Mouse (Mus musculus): ENCODE data around the gene Zdhhc7. TPM values are rescaled to one million over a fixed set of nuclear protein-coding genes. Genes with fewer than 3 reads are reported as not detected.

The Zdhhc7 gene
- 10 to 100 TPM; 29.0 to 29.9 TPM for total RNA-seq (2021)
- long read RNA-seq, experiment 1, transcript Zdhhc7-201 (8 exons, 3,069 nt) = major isoform, 55 of 70 reads
- long read RNA-seq, experiment 1, partial matches to known transcripts = 7 of 70 reads
- long read RNA-seq, experiment 1, other reads (novel, unspliced or antisense) = 5 of 70 reads
- long read RNA-seq, experiment 2, transcript Zdhhc7-201 (8 exons, 3,069 nt) = major isoform, 66 of 79 reads
- long read RNA-seq, experiment 2, partial matches to known transcripts = 5 of 79 reads
- long read RNA-seq, experiment 2, other reads (novel, unspliced or antisense) = 8 of 79 reads

- DNase-seq (ENCODE audit: low spot score in 2 of 2) = peak; percentile 74 to 84
These were observed at the start of gene Zdhhc7 for GRCm38 (mm10) chr8:120101068-120101972. Zdhhc7 (minus strand) TSS chr8:120101482.

- no peak for DNase-seq (ENCODE audit: low spot score in 2 of 2)
These were observed 48.7 kb upstream of the Zdhhc7 start for GRCm38 (mm10) chr8:120150028-120150427.

DNA sequence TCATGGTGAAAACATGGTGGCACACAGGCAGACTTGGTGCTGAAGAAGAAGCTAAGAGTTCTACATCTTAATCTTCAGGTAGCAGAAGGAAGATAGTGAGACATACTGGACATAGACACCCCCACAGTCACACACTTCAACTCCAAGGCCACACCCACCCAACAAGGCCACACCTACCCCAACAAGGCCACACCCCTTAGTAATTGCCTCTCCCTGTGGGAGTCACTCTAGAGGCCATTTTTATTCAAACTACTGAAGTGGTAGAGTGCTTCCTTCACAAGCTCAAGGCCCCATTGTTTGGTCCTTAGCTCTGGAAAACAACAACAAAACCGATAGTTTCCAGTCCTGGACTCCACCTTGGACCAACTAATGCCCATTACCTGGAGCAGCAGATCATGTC is 44.8 kb upstream of the Zdhhc7 start:
- no peak for DNase-seq (ENCODE audit: low spot score in 2 of 2)

GRCm38 (mm10) chr8:120144652-120145301 is 43.5 kb upstream of the Zdhhc7 start:
- DNase-seq (ENCODE audit: low spot score in 2 of 2) = no peak

DNA sequence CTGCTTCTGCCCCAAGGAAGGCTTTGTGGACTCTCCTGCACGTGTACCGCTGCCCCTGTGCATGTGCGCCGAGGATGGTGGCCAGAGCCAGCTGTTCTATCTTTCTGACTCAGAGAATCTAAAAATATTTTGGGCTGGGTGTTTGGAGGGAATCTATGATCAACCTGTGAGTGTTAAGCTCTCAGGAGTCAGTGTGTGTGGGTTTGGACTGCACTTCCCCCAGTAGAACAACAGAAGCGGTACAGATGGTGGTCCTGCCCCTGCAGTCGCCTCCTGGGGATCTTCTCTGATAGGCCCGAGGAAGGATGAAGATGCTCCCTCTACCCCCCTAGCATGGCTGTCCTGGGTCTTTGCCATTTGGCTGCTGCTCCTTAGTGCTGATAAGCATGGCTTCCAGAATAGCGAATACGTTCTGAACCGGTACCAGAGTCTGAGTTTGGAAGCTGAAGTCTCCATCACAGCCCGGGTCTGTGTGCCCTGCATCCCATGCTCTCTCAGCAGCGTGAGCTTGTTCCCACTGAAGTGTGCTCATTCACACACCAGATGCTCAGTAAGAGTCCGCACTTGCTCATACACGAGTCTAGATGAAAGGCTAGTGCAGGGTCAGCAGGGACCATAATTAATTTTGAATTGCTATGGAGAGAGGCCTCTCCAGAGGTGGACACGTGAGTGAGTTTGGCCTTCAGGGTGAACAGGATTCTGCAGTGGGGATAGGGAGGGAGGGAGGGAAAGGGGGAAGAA is 42.8 kb upstream of the Zdhhc7 start:
- no peak for DNase-seq (ENCODE audit: low spot score in 2 of 2)

GRCm38 (mm10) chr8:120140769-120141168 is 39.5 kb upstream of the Zdhhc7 start:
- DNase-seq (ENCODE audit: low spot score in 2 of 2) = no peak

DNA sequence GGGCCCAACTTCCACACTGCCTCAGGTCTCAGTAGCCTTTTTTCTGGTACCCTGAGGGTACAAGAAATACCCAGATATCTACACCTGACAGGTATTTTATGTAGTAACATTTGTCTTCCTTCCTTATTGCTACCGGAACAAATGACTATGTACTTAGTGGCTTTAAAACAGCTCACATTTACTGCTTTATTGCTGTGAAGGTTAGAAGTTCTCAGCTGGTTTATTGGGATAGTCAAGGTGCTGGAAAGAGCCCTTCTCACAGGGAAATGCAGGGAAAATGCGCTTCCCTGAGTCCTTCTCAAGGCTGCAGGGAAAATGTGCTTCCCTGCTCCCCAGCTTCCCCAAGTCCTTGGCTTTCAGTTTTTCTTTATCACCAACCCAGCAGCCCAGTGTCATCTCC is 37.7 kb upstream of the Zdhhc7 start:
- no peak for DNase-seq (ENCODE audit: low spot score in 2 of 2)

DNA sequence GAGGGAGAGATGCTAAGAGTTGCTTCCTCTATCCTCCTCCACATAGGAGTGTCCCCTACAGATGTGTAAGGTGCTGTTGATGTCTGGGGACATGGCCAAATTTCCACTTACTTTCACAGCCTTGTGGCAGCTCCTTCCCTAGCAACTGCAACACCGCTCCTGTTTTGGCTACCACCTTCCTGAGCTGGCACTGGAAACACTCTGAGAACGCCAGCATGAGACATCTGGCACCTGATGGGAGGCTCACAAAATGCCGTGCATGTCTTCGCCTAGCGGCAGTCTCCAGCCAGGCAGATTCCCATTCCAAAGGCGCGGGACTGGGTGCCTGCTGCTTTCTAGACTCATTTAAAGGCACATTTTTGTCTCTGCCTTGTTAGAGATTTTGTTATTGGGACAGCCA is 35.3 kb upstream of the Zdhhc7 start:
- no peak for DNase-seq (ENCODE audit: low spot score in 2 of 2)

GRCm38 (mm10) chr8:120135687-120136086 is 34.4 kb upstream of the Zdhhc7 start:
- no peak for DNase-seq (ENCODE audit: low spot score in 2 of 2)

- no peak for DNase-seq (ENCODE audit: low spot score in 2 of 2)
These were observed 31.9 kb upstream of the Zdhhc7 start for GRCm38 (mm10) chr8:120133169-120133568.

DNA sequence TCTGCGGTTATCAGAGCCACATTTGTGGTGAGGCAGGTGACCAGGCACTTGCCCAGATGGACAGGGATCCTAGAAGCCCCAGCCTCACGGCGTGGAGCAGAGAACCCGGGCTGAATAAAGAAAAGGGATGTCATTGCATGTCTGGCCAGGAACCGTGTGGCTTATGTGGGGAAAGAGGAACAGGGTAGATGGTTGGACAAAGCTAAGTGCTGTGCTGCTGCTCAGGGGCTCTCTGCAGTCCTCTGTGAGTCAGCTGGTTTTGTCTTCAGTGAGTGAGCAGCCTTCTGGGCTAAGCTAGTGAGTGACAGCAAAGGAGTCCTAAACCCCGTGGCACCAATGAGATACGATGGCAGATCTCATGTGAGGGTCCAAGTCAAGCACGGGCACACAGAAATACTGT is 29.9 kb upstream of the Zdhhc7 start:
- no peak for DNase-seq (ENCODE audit: low spot score in 2 of 2)

- DNase-seq (ENCODE audit: low spot score in 2 of 2) = no peak
These were observed 28.3 kb upstream of the Zdhhc7 start for GRCm38 (mm10) chr8:120129547-120129946.

GRCm38 (mm10) chr8:120126357-120127161 is 25.3 kb upstream of the Zdhhc7 start:
- DNase-seq (ENCODE audit: low spot score in 2 of 2) = no peak

GRCm38 (mm10) chr8:120124836-120125389 is 23.6 kb upstream of the Zdhhc7 start:
- DNase-seq (ENCODE audit: low spot score in 2 of 2) = no peak

DNA sequence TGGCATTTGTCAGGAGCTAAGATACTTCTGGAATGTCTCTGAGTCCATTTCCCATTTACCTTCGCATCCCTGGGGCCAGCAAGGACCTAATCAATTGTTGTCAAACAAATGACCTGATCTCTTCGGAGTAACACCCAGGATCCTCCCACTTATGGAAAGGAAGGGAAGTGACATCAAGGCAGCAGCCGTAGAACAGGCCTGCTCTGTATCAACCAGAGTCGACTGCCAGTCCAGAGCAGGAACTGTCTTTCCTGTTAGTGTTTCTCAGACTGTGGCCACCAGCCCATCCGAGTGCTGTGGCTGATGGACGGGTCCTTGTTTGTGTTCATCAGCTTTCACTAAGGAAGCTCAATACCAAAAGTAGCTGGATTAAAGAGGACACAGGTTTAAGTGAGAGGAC is 23.0 kb upstream of the Zdhhc7 start:
- DNase-seq (ENCODE audit: low spot score in 2 of 2) = no peak

- DNase-seq (ENCODE audit: low spot score in 2 of 2) = no peak
These were observed 19.7 kb upstream of the Zdhhc7 start for GRCm38 (mm10) chr8:120120951-120121350.

- no peak for DNase-seq (ENCODE audit: low spot score in 2 of 2)
These were observed 18.6 kb upstream of the Zdhhc7 start for GRCm38 (mm10) chr8:120119931-120120330.

DNA sequence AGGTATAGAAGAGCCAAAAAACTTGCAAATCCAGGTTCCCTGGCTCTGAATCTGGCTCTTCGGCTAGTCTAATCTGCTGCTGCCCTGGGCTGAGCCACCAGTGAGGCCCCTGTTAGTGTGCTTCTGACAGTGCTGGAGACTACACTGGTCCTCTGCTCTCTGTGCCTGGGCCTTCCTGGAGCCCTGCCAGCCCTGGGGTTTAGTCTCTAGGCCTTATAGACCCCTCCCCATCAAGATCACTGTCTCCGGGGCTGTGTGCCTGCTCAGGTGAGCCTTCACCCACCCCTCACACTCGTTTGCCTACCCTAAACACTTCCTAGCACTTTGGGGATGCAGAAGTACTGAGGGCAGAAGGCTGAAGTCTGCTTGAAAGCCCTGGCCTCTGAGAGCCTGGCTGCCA is 18.1 kb upstream of the Zdhhc7 start:
- DNase-seq (ENCODE audit: low spot score in 2 of 2) = no peak

DNA sequence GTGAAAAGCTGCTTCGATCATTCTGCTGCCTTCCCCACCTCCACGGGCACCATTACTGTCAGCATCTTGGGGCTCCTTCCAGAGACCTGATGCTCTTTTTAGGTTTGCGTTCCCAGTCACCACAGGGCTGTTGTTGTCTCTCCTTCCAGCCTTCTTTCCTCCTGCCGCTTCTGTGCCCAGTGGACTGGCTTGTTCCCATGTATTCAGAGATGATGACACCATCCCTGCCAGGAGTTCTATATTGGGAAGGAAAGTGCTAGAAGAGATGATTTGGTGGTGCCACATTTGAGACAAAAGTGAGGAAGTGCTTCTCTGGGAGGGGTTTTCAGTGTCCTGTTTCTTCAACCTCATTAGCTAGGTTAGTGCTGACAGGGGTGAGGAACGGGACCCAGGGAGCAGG is 17.6 kb upstream of the Zdhhc7 start:
- no peak for DNase-seq (ENCODE audit: low spot score in 2 of 2)

- no peak for DNase-seq (ENCODE audit: low spot score in 2 of 2)
These were observed 16.9 kb upstream of the Zdhhc7 start for GRCm38 (mm10) chr8:120118162-120118561.
